Mouse (Mus musculus) right cerebral cortex, adult 2 months (tissue): ENCODE data around the gene Card6.
A peak's percentile ranks its signal among the peaks of the same experiment; 100 is the strongest.
"Not testable (repeated sequence)": the region's sequence is repeated elsewhere in the genome, so short reads cannot be mapped to it uniquely, and the experiment has no call there.

Source experiments
- DNase-seq, 2 experiments: peaks; one replicate each; pipeline ENCODE4 v3.0.0; 2021 to 2022; ENCODE audit warnings: low spot score in 2 of 2

The Card6 gene

DNA sequence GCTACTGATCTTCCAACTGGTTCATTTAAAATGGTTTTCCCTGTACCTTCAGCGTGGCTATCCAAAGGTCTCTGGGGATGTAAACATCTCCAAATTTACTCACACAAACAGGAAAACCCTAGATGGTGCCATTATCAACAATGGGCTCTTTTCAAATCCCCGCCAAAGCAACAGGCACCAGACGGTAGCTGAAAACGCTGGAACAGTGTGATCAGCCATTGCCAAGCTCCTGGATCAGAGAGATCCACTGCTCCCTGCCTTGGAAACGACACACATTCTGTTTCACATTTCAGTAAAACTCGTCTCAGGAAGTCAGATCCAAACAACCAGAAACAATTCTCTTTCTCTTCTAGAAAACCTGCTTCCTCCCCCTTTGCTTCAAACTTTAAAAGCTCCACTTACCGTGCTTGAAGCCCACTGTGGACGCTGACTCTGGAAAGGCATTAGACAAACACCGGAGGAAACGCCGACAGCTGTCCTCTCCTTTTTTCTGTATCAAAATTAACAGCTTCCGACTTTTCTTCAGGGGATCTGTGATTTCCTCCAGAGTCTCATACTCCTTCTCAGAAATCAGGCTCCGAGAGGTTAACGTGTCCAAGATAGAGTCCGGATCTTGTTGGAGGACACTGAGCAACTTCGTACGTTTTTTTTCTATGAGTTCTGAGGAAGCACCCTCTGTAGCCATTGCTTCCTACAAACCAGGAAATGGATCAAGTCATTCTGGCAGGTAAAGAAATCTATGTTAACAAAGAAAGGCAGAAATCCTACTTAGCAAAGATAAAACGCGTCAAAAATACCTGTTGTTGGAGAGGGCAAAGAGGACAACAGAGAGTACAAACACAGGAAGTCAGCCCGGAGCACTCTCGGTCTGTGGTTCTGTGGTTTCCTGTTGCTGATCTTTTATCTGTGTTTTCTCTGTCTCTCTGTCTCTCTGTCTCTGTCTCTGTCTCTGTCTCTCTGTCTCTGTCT lies at the start of gene Card6:
TSS of gene Card6 (minus strand) at position 854 of the 969 bp plus-strand sequence.
- DNase-seq: no peak

DNA sequence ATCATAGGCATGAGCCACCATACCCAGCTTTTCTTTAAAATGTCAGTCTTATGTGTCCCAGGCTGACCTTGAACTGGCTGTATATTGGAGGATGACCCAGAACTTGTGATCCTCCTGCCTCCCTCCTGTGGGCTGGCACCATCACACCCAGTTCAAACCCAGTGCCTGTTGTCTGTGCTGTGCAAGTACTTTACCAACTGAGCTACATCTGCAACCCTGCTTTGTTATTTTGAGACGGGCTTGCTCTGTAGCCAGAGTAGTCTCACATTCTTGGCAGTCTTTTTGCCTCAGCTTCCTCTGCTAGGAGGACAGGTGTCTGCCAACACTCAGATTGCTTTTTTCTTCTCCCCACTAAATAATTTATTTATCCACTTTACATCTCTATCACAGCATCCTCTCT lies 49.0 kb upstream of the Card6 start:
- no peak for DNase-seq

DNA sequence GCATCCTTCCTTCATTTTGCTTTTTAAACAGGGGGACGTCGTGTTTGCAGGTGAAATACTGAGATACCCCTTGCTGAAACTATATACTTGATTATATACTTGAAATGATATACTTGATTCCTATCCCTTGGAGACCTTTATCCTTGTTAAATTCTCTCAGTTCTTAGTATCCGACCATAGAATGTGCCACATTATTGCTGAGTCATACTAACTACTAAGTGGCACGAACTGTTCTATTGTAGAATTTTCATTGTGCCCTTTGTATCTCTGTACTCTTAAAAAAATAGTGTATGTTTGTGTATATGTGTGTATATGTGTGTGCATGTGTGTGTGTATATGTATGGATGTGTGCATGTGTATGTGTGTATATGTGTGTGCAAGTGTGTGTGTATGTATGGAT lies 48.0 kb upstream of the Card6 start:
- DNase-seq: no peak

DNA sequence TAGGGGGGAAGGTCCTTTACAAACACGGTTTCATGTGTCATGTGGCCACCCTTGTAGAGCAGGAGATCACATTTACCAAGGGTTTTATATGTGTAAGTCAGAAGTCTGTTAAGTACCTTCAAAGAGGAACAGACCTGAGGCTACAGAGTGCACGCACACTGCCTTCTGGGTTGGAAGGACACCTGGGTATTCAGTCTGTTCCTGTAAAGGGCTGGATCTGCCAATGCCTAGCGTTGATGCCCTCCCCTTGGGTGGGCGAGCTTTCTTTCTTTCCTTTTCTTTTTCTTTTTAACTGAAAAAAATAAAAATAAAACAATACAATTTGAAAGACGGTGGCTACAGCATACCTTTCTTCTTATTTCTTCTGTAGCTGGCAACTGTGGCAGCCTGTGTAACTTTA lies 46.8 kb upstream of the Card6 start:
- DNase-seq: no peak

DNA sequence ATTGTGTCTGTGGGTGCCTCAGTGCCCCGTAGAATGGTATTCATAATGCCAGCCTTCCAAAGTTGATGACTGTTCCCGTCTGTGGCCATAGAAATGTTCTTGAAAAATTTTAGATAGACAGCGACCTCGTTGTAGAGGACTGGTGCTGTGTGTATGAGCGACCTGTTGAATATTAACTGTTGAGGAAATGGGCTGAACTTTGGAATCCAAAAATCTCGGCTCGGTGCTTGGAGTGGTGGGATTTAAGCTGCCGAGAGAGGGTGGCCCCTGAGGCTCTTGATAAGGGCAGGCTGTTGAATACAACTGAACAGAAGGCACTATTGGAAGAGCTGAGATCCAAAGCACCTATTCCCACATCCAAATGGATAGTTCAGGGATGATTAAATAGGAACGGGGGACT lies 46.3 kb upstream of the Card6 start:
- DNase-seq: no peak

DNA sequence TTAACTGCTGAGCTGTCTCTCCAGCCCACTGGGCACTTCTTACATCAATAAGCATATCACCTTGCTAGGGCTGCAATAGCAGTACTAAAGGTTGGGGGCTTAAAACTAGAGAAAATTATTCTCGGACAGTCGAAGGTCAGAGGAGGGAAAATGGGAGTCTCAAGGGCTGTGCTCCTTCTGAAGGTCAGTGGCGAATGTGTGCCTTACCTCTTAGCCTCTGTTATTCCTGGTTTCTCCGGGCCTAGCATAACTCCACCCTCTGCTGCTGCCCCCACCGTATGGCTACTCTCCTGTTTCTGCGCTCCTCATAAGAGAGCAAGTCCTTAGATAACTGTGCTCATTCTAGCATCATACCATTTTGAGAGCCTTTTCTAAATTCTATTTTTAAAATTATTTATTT lies 43.8 kb upstream of the Card6 start:
- DNase-seq: no peak

DNA sequence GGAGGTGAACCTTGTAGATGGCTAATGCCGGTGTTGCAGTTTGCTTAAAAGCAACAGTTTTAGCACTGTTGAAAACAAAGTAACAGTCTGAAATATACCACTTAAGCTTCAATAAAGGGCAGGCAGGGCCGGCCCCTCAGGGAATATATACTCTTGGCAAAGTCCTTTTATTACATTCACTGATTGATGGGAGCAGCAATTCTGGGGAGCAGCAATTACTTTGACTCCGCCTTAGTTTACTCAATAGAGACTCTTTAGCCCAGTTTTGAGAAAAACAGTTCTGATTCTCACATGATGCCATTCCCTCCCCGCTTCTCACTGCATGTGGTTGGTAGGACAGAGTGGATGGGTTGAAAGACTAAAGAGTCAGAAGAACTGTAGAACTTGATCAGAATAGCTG lies 40.8 kb upstream of the Card6 start:
- no peak for DNase-seq

DNA sequence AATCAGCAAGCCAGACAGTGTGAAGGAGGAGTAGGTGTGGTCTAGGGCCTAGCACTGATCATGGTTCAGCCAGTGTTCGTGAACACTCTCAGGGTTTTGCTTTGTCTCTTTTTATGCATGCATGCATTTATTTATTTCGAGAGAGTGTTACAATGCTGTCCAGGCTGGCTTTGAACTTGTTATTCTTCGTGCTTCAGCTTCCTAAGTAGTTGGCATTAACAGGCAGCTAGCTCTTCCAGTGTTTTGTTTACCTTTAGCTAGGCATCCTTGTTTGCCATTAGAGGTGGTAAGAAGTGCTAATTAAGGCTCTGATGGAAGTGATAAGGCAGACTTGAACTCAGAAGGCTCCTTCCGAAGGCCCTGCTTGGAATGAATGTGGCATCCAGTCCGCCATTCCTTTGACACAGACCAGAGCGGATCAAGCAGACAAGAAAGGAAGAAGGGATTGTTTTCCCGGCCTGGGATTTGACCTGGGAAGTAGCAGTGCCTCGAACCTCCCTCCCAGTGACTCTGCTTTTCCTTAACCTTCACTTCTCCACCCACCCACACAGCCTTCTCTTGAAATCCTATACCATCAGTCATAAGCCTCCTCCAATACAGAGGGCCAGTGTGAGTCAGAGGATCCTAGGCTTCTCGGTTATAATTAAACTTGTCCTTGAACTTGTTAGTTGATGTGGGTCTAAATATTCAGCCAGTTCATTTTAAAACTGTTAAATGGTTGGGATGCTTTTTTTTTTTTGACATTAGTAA lies 37.0 kb upstream of the Card6 start:
- no peak for DNase-seq

DNA sequence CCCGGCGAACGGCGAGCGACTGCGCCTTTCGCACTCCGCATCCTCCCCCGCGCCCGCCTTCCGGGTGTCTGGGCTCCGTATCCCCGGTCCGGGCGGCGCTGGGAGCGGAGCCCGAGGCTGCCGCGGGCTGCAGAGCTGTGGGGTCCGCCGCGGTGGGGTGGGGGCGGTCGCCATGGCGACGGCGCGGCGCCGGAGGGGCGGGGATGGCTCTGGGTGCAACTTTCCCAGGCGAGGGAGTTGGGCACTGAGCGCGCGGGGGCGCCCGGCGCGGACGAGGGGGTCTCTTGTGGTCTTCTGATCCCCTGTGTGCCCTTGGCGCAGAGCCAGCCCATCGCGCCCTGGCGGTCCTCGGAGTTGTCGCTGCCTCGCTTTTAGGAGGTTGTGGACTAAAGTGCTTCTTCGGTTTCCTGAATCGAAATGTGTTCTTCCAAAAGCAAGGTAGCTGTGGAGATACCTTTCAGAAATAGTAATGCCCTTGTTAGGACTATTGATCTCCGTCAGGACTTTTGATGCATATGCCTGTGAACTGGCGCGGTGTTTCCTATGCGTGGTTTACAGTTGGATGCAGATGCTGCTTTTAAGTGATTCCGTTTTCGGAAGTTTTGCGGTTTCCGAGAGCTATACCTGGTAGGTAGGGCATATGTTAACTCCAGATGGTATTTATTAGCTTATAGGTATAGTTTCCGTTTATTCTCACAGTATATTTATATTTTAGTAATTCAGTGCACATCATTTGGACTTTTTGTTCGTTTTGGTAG lies 35.9 kb upstream of the Card6 start:
- DNase-seq: peak; percentile 67 to 70

DNA sequence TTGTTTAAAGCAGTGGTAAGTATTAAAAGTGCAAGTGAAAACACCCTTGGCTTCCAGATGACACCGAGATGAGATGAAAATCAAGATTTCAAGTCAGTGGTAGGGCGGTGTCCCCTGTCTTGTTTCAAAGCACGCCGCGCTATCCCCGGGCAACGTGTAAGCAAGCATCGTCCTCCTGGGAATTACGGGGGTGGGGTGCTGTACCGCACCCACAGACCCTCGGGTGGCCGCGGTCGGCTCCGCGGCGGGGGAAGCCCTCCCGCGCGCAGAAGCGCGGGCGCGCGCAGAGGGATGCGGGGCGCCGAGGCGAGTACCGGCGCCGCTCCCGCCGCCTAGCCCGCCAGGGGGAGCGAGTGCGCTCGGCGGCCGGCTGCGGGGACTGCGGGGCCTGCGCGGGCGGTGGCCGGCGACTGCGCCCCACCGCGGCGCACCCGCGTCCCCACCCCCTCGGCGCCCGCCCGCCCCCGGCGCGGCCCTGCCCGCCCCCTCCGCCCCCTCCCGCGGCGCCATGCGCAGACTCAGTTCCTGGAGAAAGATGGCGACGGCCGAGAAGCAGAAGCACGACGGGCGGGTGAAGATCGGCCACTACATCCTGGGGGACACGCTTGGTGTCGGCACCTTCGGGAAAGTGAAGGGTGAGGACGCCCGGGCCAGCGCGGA lies 35.2 kb upstream of the Card6 start, which contains the start of gene Prkaa1:
TSS of gene Prkaa1 (plus strand) at position 501 of the 660 bp plus-strand sequence.
- DNase-seq: peak in 1 of 2 experiments; percentile 61

DNA sequence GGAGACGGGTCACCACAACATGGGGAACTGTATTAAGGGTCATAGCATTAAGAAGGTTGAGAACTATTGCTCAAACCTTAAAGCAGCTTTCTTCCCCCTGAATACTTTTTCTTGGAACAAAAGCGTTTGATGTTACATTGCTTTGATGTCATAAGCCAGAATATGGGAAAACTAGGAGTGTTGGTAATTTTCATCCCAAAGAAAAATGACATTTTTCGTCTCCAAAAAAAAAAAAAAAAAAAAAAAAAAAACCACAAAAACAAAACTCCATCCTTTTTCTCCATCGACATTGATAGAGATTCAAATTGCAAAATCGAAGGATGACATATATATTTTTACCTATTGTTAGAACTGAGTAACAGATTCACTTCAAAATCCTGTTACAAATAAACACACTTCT lies 34.4 kb upstream of the Card6 start:
- no peak for DNase-seq

DNA sequence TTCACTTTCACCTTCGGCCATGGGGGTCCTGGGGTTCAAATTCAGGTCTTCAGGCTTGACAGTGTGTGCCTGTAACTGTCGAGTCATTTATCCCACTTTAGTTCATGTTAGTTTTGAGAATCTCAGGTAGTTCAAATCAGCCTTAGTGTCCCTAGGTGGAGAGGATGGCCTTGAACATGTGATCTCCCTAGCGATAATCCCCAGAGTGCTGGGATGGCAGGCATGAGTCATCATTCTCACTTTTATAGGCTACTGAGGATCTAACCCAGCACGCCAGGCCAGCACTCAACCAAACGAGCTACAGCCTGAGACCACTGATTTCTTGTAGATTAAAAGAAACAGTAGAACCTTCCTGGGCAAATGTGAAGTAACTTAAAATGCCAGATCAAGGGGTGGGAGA lies 33.7 kb upstream of the Card6 start:
- DNase-seq: no peak

DNA sequence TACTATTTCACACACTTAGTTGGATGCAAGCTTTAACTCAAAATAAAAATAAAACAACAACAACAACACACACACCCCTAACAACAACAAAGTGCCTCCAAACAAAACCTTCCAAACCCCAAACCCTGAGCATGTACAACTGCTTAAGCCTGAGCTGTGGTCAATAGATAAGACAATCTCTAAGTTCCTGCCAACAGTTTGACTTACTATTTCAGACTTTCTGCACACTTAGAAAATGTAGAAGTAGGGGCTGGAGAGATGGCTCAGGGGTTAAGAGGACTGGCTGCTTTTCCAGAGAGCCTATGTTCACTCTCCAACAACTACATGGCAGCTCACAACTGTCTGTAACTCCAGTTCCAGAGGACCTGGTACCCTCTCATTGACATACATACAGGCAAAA lies 32.0 kb upstream of the Card6 start:
- DNase-seq: no peak

DNA sequence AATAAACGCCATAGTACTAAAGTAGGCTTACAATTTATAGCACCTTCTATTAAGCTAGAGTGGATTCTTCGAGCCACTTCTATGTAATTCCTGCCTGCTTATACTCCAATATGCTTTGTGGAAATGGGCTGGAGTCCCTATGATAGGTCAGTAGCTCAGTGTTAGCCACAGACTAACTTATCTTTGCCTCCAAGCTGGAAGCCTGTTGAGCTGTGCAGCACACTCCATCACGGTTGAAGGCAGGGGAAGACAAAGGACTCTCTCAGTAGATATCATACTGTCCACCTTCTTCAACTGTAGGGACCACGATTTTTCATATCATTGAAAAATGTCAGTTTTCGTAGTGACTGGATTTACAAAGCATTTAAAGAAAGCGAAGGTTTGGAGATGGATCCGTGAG lies 31.5 kb upstream of the Card6 start:
- no peak for DNase-seq

DNA sequence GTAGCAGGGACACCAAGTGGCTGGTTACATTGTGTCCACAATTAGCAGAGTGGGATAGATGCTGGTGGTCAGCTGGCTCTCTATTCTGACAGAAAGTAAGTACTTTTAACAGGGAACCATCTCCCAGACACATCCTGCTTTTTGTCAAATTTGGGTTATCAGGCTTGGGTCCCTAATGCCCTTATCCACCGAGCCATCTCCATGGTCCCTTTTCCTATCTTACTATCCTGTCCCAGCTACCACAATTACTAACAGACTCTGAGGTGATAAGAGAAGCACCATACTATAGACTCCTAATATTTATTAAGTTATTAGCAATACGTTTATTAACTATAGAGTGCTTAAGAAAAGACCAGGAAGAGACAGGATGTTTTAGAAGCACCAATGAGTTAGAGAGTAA lies 31.0 kb upstream of the Card6 start:
- DNase-seq: no peak

DNA sequence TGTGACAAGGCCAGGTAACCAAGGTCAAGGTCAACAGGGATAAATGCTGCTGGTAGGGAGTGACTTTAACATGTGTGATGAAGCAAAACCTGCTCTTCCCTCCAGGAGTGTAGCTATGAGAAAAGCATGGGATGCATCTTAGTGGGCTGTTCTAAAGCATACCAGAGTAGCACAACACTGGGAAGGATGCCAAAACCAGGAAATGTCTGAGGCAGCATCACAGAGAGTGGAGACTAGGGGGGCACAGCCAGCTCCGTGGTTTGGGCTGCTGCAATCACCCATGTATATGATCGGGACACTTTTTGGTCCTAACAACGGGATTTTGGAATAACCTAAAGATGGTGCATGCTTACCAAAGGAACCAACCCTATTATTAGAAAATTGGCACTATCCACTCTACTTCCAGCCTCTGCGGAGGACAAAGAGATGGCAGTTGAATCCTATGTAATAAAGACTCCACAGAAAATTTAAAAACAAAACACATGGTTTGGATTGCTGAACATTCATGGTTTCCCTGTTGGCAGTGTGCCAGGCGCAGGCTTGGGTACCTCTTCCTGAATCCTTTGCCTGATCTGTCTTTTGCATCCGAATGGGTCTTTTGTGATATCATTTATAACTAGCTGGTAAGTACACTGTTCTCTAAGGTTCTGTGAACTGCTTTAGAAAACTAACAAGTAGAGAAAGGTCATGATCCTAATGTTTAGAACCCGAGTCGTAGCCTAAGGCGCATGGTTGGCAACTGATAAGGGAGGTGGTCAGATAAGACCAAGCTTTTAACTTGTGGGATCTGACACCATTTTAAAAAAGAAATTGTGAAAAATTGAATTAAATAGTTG lies 29.9 kb upstream of the Card6 start:
- DNase-seq: no peak

DNA sequence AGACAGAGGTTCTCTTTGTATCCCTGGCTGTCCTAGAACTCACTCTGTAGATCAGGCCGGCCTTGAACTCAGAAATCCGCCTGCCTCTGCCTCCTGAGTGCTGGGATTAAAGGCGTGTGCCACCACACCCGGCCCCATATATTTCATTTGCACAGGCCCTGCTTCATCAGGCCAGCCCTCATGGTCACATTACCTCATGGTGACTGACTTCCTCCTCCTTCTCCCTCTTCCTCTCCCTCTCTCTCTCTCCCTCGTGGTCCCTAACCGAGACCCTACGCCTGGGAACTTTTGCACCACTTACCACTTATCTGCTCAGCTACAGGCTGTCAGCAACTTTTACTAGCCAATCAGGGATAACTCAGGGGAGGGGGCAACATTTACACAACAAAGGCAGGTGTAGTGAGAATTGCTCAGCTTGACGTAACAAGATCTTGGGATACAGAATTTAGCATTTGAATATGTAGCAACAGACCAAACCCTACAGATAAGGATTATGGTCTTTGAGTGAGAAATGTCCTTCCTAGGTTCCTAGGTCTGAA lies 26.7 kb upstream of the Card6 start:
- no peak for DNase-seq

DNA sequence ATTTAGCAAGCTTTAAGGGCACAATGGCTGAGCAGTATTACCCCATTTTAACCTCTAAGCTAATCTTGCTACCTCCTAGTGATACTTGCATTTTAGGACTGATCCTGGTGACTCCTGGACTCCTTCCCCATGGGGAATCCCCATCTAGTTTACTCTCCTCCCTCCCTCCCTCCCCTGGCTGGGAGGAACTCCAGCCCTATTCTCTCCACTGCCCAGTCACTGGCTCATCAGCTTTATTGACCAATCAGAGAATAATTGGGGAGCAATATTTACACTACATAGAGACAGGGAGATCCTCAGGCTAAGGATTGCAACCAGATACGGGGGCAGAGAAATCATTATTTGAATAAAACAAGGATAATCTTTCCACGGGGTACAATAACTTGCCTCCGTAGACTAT lies 25.8 kb upstream of the Card6 start:
- no peak for DNase-seq

DNA sequence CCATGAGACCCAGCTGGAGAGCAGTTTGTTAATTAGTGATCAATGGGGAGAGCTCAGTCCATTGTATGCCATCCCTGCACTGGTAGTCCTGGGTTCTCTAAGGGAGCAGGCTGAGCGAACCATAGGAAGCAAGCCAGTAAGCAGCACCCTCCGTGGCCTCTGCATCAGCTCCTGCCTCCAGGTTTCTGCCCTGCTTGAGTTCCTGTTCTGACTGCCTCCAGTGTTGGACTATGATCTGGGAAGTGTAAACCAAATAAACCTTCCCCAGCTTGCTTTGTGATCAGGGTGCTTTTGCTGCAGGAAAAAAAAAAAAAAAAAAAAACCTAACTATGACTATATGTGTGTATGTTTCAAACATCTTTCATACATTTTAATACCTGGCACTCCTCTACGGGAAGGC lies 25.0 kb upstream of the Card6 start:
- no peak for DNase-seq

DNA sequence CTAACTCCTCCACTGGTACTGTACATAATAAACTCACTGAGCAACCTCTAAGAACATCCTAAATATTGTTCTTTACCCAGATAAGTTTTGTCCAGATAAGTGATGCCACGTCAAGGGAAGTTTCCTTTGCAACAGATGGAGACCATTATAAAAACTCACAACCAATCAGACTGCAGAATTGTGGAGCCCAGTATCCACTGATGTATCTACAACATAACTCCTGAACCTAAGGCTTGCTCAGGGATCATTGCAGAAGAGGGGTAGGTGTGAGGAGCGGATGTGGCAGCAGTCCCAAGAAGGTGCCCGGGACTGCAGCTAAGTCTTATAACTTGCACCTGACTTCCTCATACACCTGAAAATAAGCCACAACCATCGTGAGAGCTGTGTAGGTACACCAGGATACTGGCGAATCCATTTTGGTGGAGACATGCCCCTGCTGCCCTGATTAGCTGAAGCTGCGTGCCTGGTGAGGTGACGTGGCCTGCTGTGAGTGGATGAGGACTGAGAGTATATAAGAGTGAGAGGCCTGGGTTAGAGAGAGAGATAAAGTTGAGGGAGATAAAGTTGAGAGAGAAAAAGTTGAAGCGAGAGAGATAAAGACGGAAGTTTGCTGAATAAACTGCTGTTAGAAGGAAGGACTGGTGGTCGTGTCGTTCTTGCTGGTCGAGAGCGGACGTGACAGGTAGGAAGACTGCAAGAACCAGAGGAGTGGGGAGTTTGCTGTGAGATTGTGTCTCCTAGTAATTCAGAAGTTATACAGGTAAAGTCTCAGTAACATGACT lies 22.7 kb upstream of the Card6 start:
- DNase-seq: not testable (repeated sequence)
